Mouse (Mus musculus) gastrocnemius, postnatal 4 days (tissue): ENCODE data around the gene Slc22a12. TPM values are rescaled to one million over a fixed set of nuclear protein-coding genes. Genes with fewer than 3 reads are reported as not detected.

Source experiments
- DNase-seq, 2 experiments: peaks; one replicate each; pipeline ENCODE4 v3.0.0; 2021 to 2022; ENCODE audit warnings: low spot score in 2 of 2, mixed read lengths in 2 of 2
- microRNA-seq: library from miRNA; unstranded; fragments of <30 nt; microRNA quantifications from one replicate; pipeline ENCODE4 v1.2.0, GENCODE M21; 2021
- total RNA-seq, 2 experiments: library from RNA; stranded (reverse); gene quantifications; 2 replicates each; pipeline ENCODE4 v1.2.3; 2021

The Slc22a12 gene
- total RNA-seq, 2 experiments from 2014 or later, result not detected

DNA sequence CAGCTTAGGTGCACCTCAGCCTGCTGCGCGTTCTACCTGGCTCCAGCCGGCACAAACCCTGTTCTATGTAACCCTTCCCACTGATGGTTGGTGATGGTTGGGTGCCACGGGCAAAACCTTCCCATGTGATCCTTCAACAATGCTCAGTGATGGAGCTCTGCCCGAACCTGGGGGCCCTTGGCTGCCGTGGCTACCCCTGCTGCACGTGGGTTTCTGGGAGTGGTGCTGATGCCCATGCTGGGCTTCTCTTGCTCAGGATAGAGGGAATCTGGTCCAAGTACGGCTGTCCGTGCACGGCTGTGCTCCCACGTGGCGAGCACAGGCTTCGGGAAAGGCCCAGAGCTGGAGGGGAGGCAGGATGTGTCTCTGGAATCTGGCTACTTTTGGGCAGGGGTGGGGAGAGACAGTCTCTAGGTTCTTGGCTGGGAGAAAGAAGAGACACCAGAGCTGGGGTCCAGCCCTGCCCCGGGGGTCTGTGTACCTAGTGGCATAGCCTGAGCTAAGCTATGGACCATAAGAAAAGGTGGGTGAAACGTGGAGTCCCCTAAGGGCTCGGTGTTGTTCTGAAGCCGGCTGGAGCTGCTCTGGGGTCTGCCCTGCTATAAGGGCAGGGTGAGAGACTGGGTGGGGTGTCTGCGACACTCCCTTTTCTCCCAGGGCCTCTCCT, 48.2 kb downstream of the Slc22a12 start:
- no peak for DNase-seq

- no peak for DNase-seq
Observed at GRCm38 (mm10) chr19:6494032-6494431, 48.8 kb downstream of the Slc22a12 start.

DNA sequence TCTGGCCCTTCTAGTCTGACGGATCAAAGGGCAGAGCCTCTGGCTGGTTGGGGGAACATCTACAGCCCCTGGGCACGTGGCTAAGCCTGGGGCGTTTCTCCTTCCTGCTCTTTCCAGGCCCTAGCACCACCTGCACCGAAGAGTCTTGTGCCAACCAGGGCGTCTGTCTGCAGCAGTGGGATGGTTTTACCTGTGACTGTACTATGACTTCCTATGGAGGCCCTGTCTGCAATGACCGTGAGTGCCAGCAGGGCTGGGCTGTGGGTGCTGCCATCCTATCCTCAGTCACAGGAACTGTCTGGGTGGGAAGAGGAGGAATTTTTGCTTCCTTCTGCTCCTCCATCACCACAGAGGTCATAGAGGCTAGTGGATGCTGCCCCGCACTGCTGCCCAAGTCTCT, 49.6 kb downstream of the Slc22a12 start:
- no peak for DNase-seq

- peak in 1 of 2 experiments; percentile 61 for DNase-seq
Observed at GRCm38 (mm10) chr19:6492124-6492523, 50.7 kb downstream of the Slc22a12 start.

DNA sequence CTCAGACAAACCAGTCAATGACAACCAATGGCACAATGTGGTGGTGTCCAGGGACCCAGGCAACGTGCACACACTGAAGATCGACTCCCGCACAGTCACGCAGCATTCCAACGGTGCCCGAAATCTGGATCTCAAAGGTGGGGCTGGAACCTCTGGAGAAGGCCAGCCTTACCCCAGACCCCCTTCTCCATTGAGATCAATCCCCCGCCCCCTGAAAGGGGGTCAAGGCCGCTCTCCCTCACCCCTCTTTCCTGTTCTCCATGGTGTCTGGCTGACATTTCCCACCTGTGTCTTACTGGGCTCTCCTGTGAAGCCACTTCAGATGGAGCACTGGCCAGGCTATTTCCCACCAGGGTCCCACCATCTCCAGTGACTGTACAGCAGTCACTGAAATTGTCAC, 51.3 kb downstream of the Slc22a12 start:
- no peak for DNase-seq

GRCm38 (mm10) chr19:6489030-6489429, 53.8 kb downstream of the Slc22a12 start:
- DNase-seq, result peak; percentile 77 to 85

Small RNA genes within 50 kb of the gene (microRNA-seq; reads per million reads assigned to microRNA genes)
- not detected for gene Gm26460

Other genes starting within 250 kb of the Slc22a12 start
- 1 to 10 TPM; 6.9 to 7.7 TPM for gene Cdc42bpg, start 236.6 kb downstream of the Slc22a12 start, total RNA-seq
- 10 to 100 TPM; 23.6 to 24.5 TPM for gene Men1, start 208.1 kb downstream of the Slc22a12 start, total RNA-seq
- gene Map4k2, start 201.9 kb downstream of the Slc22a12 start, total RNA-seq, result 10 to 100 TPM; 18.4 to 21.4 TPM
- gene Sf1, start 179.3 kb downstream of the Slc22a12 start, total RNA-seq, result 100 to 1,000 TPM; 150 to 183 TPM
- 1,000 to 10,000 TPM; 2,079 to 2,155 TPM for gene Pygm, start 158.6 kb downstream of the Slc22a12 start, total RNA-seq
- 10 to 100 TPM; 37.4 to 40.2 TPM for gene Rasgrp2, start 143.7 kb downstream of the Slc22a12 start, total RNA-seq
- gene Nrxn2, start 124.3 kb downstream of the Slc22a12 start, total RNA-seq, result 1 to 10 TPM; 3.4 to 3.7 TPM